In the genomic region with DNA sequence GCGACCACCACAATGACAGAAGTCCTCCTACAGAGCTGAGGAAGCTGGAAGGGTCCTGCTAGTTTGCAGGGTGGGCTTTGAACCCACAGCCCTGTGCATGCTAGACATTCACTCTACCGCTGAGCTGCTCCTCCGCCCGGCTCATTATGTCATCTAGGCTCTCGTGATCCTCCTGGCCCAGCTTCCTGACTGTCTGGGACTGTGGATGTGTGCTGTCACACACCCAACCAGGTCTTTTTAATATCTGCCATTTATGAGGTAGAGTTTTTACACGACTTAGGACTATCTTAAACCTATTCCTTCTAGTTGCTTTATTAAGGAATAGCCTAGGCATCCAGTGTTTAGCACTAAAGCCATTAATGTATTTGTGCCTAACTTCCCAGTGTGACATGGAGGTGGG, we compare ENCODE assay signal across 31 mouse cellular contexts.
"Had no signal": no experiment of that assay in that cellular context is flagged by ENCODE, and none has a peak within 500 bp of the region (broad histone marks: within the 10 kb centered on the region; RNA-seq: fewer than 3 reads in every experiment).

No protein-coding gene starts in this region.

- ATAC-seq: liver, embryonic 12.5 days; liver, postnatal 0 days; lung, postnatal 0 days; midbrain, embryonic 13.5 days; midbrain, embryonic 15.5 days; midbrain, embryonic 16.5 days had no signal

- H3K9me3 ChIP-seq: limb, embryonic 10.5 days; limb, embryonic 12.5 days; limb, embryonic 13.5 days; limb, embryonic 15.5 days; liver, embryonic 12.5 days; liver, embryonic 13.5 days; liver, embryonic 15.5 days; lung, embryonic 15.5 days; megakaryocyte, embryonic 14.5 days; midbrain, embryonic 10.5 days; midbrain, embryonic 12.5 days; midbrain, embryonic 13.5 days; midbrain, embryonic 15.5 days; neural tube, embryonic 12.5 days had no signal

- H3K27me3 ChIP-seq: limb, embryonic 12.5 days; limb, embryonic 13.5 days; limb, embryonic 15.5 days; liver, embryonic 12.5 days; liver, embryonic 13.5 days; liver, embryonic 15.5 days; lung, embryonic 15.5 days; megakaryocyte, embryonic 14.5 days; midbrain, embryonic 12.5 days; midbrain, embryonic 13.5 days; midbrain, embryonic 15.5 days; neural tube, embryonic 12.5 days had no signal

- DNase-seq: left cerebral cortex, postnatal 4 days; liver; liver, embryonic 13.5 days; liver, postnatal 0 days; lung, adult 18-20 months; lung, adult 2 months; lung, embryonic 14.5 days; lung, postnatal 10 days; lung, postnatal 14 days; lung, postnatal 36 days; lung, postnatal 4 days; midbrain, embryonic 14.5 days had no signal

- H3K4me3 ChIP-seq: limb, embryonic 10.5 days; limb, embryonic 12.5 days; limb, embryonic 13.5 days; limb, embryonic 15.5 days; liver, embryonic 12.5 days; liver, embryonic 13.5 days; liver, embryonic 15.5 days; lung, embryonic 15.5 days; megakaryocyte, embryonic 14.5 days; midbrain, embryonic 10.5 days; midbrain, embryonic 12.5 days; midbrain, embryonic 13.5 days; midbrain, embryonic 15.5 days; myocyte; neural tube, embryonic 12.5 days had no signal

- H3K4me1 ChIP-seq: limb, embryonic 10.5 days; liver, embryonic 12.5 days; liver, embryonic 13.5 days; liver, embryonic 15.5 days; lung, embryonic 15.5 days; midbrain, embryonic 10.5 days; midbrain, embryonic 12.5 days; midbrain, embryonic 13.5 days; midbrain, embryonic 15.5 days; neural tube, embryonic 12.5 days had no signal

- H3K27ac ChIP-seq: limb, embryonic 10.5 days; limb, embryonic 12.5 days; limb, embryonic 13.5 days; limb, embryonic 15.5 days; liver, embryonic 12.5 days; liver, embryonic 13.5 days; liver, embryonic 14.5 days; liver, embryonic 15.5 days; lung, embryonic 15.5 days; macrophage; midbrain, embryonic 10.5 days; midbrain, embryonic 12.5 days; midbrain, embryonic 13.5 days; midbrain, embryonic 15.5 days; neural tube, embryonic 12.5 days had no signal

- H3K9ac ChIP-seq: limb, embryonic 12.5 days; limb, embryonic 13.5 days; limb, embryonic 15.5 days; liver, embryonic 12.5 days; liver, embryonic 13.5 days; liver, embryonic 14.5 days; liver, embryonic 15.5 days; liver, postnatal 0 days; lung, embryonic 14.5 days; lung, embryonic 15.5 days; midbrain, embryonic 12.5 days; midbrain, embryonic 13.5 days; midbrain, embryonic 15.5 days; neural tube, embryonic 12.5 days had no signal

- H3K4me2 ChIP-seq: limb, embryonic 12.5 days; limb, embryonic 13.5 days; limb, embryonic 15.5 days; liver, embryonic 11.5 days; liver, embryonic 12.5 days; liver, embryonic 13.5 days; liver, embryonic 15.5 days; lung, embryonic 14.5 days; lung, embryonic 15.5 days; midbrain, embryonic 12.5 days; midbrain, embryonic 13.5 days; midbrain, embryonic 15.5 days; neural tube, embryonic 12.5 days had no signal
